Mouse (Mus musculus) E14TG2a.4 (cell line): ENCODE data around the gene Doc2a.

Experiments
- CTCF ChIP-seq: conservative IDR thresholded peaks from 2 replicates; pipeline ENCODE4 v1.5.1; 2014; ENCODE audit warnings: low read length
- POU5F1 ChIP-seq: IDR thresholded peaks from 2 replicates; pipeline ENCODE4 v1.6.1; 2014; ENCODE audit warnings: low read length, borderline replicate concordance

- TF ChIP-seq CTCF: no peak
- TF ChIP-seq POU5F1: no peak
These were observed 39.8 kb upstream of the Doc2a start for GRCm38 (mm10) chr7:126807405-126807804.
